17 mouse cellular contexts compared by ENCODE assay signal in the genomic region with DNA sequence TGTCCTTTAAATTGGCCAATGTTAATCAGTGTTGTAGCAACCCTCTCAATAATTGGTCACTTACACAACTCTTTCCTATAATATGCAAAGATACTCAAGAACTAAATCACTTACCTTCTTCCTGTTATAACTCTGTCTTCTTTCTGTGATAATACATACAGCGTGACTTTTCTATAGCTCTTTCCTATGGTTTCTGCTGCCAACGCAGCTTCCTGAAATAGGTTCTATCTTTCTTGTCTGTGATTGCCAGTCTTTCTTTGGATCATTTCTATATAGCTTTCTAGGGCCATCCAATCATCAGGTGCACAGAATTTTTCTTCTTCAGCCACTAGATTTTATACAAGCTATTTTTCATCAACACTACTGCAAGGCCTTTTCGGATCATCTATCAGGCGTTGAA.
A peak's percentile ranks its signal among the peaks of the same experiment; 100 is the strongest.
DNase-seq lines count a peak whose midpoint lies in the region; ATAC-seq lines count a peak whose summit lies in the region.
"Had no signal": no experiment of that assay in that cellular context is flagged by ENCODE, and none has a peak within 500 bp of the region (broad histone marks: within the 10 kb centered on the region; RNA-seq: fewer than 3 reads in every experiment).

No protein-coding gene starts in this region.

- DNase-seq in frontal cortex, postnatal 25 days (ENCODE audit: low spot score in 2 of 2) = no peak
- peak; percentile 40 for DNase-seq in heart, adult 11 months
- DNase-seq in heart, adult 18-20 months = no peak
- DNase-seq: adrenal gland, adult 2 months; adrenal gland, adult 8-10 months; adrenal gland, postnatal 10 days; adrenal gland, postnatal 14 days; adrenal gland, postnatal 25 days; adrenal gland, postnatal 36 days; B cell, adult 2 months; cerebellum, adult 11 months; cerebellum, adult 11-12 months; cerebellum, adult 18-20 months had no signal

- peak; percentile 95 for ATAC-seq in frontal cortex, adult (ENCODE audit: low TSS enrichment)
- ATAC-seq: activated CD4-positive, CD25-positive, alpha-beta regulatory T cell, adult 4 months; CD4-positive, CD25-positive, alpha-beta regulatory T cell, adult 4 months; Patski had no signal
